Mouse (Mus musculus): ENCODE results near the gene Csf2rb2. TPM values are rescaled to one million over a fixed set of nuclear protein-coding genes. Genes with fewer than 3 reads are reported as not detected.

Gene Csf2rb2
- 0.69 TPM for polyA plus RNA-seq (2014; fragmentation: Illumina TruSeq; extraction: RNeasy Lipid Tissue Mini Kit (QIAGEN cat#74804); ENCODE audit: low read depth, low replicate concordance)

GRCm38 (mm10) chr15:78305341-78305933, at the start of gene Csf2rb2:
Gene Csf2rb2 (minus strand): TSS chr15:78305721.

DNA sequence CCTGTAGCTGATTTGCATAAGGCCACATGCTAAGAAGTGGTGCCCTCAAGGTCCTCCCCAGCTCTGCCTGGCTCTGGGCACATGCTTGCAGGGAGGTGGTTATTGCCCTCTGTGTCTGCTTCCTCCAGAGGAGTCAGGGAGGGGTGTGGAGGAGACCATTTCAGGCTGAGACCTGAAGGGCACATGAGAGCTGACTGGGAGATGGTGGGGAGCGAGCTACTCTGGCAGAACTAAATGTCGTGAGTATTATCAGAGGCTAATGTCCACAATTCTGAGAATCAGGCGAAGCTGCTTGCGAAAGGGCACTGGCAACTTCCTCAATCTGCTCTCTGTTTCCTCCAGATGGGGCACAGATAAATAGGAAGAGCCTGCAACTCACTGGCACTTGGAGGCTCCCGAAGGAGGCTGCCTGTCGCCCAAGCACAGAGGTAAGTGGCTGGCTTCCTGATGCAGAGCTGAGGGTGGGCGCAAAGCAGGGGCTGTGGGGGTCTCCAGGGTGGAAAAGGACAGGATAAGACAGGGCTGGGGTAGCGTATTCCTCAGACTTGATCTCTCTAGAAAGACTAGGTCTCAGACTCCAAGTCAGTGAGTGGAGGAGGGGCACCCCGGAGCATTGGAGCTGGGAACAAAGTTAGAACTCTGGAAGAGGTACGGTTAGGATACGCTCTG, 20.3 kb upstream of the Csf2rb2 start, which contains the start of gene Csf2rb:
Gene Csf2rb, plus strand, starts transcription at position 82 of the 669 bp plus-strand sequence.

DNA sequence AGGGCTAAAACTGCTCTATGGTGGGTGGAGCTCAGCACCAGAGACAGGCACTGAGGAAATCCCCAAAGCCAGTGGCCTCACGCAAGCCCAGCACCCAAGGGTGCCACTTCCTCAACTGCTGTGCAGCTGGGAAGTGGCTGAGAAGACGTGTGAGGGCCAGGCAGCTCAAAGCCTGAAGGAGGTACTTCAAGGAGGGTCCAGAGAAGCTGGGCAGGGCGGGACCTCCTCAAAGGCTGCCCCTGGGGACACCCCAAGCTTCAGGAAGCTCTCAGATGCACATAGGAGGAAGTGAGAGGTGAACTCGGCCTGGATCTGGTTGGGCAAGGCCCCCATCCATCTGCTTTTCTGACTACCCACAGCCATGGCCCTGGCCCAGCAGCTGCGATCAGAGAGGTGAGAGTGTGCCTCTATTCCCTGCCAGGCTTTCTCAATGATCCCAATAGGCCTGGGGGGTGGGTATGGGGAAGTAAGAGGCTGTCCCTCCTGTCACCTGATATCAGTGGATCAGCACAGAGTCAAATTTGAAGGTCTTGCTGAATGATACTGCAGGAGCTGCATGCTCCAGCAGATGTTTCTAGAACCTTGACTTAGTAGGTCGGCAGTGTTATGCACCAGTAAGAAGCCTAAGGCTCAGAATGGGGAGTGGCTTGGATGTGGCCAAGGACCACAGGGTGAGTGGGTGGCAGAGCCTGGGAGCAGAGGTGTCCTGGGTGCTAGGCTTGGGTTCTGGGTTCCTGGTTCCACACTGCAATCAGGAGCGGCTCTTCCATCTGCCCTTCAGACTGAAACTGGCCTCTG, 60.6 kb downstream of the Csf2rb2 start, which contains the start of gene Ncf4:
Gene Ncf4, plus strand, starts transcription at position 107 of the 798 bp plus-strand sequence.

Other genes with a start within 250 kb of the Csf2rb2 start
- gene Cacng2, start 185.7 kb downstream of the Csf2rb2 start, polyA plus RNA-seq (2014; fragmentation: Illumina TruSeq; extraction: RNeasy Lipid Tissue Mini Kit (QIAGEN cat#74804); ENCODE audit: low read depth, low replicate concordance): not detected
- gene Ift27, start 131.6 kb downstream of the Csf2rb2 start, polyA plus RNA-seq (2014; fragmentation: Illumina TruSeq; extraction: RNeasy Lipid Tissue Mini Kit (QIAGEN cat#74804); ENCODE audit: low read depth, low replicate concordance): 5.6 TPM
- gene Pvalb, start 99.3 kb downstream of the Csf2rb2 start, polyA plus RNA-seq (2014; fragmentation: Illumina TruSeq; extraction: RNeasy Lipid Tissue Mini Kit (QIAGEN cat#74804); ENCODE audit: low read depth, low replicate concordance): 11.3 TPM
- not detected for gene Ncf4, start 60.9 kb downstream of the Csf2rb2 start, polyA plus RNA-seq (2014; fragmentation: Illumina TruSeq; extraction: RNeasy Lipid Tissue Mini Kit (QIAGEN cat#74804); ENCODE audit: low read depth, low replicate concordance)
- gene Csf2rb, start 20.0 kb upstream of the Csf2rb2 start, polyA plus RNA-seq (2014; fragmentation: Illumina TruSeq; extraction: RNeasy Lipid Tissue Mini Kit (QIAGEN cat#74804); ENCODE audit: low read depth, low replicate concordance): 0.69 TPM
- not detected for gene Tex33, start 90.2 kb upstream of the Csf2rb2 start, polyA plus RNA-seq (2014; fragmentation: Illumina TruSeq; extraction: RNeasy Lipid Tissue Mini Kit (QIAGEN cat#74804); ENCODE audit: low read depth, low replicate concordance)
- 1.7 TPM for gene Tst, start 100.2 kb upstream of the Csf2rb2 start, polyA plus RNA-seq (2014; fragmentation: Illumina TruSeq; extraction: RNeasy Lipid Tissue Mini Kit (QIAGEN cat#74804); ENCODE audit: low read depth, low replicate concordance)
- gene Mpst, start 100.7 kb upstream of the Csf2rb2 start, polyA plus RNA-seq (2014; fragmentation: Illumina TruSeq; extraction: RNeasy Lipid Tissue Mini Kit (QIAGEN cat#74804); ENCODE audit: low read depth, low replicate concordance): 3.1 TPM
- 5.6 TPM for gene Kctd17, start 122.8 kb upstream of the Csf2rb2 start, polyA plus RNA-seq (2014; fragmentation: Illumina TruSeq; extraction: RNeasy Lipid Tissue Mini Kit (QIAGEN cat#74804); ENCODE audit: low read depth, low replicate concordance)
- gene Tmprss6, start 162.9 kb upstream of the Csf2rb2 start, polyA plus RNA-seq (2014; fragmentation: Illumina TruSeq; extraction: RNeasy Lipid Tissue Mini Kit (QIAGEN cat#74804); ENCODE audit: low read depth, low replicate concordance): not detected
- 0.08 TPM for gene Il2rb, start 189.6 kb upstream of the Csf2rb2 start, polyA plus RNA-seq (2014; fragmentation: Illumina TruSeq; extraction: RNeasy Lipid Tissue Mini Kit (QIAGEN cat#74804); ENCODE audit: low read depth, low replicate concordance)
- gene C1qtnf6, start 225.7 kb upstream of the Csf2rb2 start, polyA plus RNA-seq (2014; fragmentation: Illumina TruSeq; extraction: RNeasy Lipid Tissue Mini Kit (QIAGEN cat#74804); ENCODE audit: low read depth, low replicate concordance): 1.4 TPM
- gene Sstr3, start 239.0 kb upstream of the Csf2rb2 start, polyA plus RNA-seq (2014; fragmentation: Illumina TruSeq; extraction: RNeasy Lipid Tissue Mini Kit (QIAGEN cat#74804); ENCODE audit: low read depth, low replicate concordance): not detected